Mouse (Mus musculus) mesoderm, embryonic 11.5 days (tissue): Measurements from ENCODE around the gene Lrmda.

Experiments used
- DNase-seq: peaks from one replicate; pipeline ENCODE4 v3.0.0-alpha.2; 2012; ENCODE audit warnings: low read depth, low spot score

The Lrmda gene

DNA sequence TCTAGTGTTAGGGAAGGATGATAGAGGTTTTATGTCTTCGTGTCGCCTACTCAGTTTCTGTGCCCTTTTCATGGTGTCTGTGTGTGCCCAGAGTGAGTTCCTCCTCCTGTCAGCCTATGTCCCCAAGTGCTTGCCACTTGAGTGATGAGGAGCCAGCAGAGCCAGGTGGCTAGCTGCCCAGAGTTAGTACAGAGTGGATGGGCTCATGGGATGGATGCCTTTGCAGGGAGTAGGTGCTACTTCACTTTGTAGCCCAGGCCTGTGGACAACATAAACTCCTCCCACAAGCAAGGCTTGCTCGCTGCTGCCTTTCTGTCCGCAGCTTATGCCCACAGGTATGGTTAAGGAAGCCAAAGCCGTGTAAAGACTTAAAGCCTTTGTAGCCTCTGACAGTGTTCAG is 387.1 kb downstream of the Lrmda start:
- DNase-seq = no peak

- no peak for DNase-seq
Measured at GRCm38 (mm10) chr14:22410826-22411225, 391.3 kb downstream of the Lrmda start.

GRCm38 (mm10) chr14:22413220-22413619 is 393.7 kb downstream of the Lrmda start:
- DNase-seq = no peak

GRCm38 (mm10) chr14:22417706-22418105 is 398.2 kb downstream of the Lrmda start:
- DNase-seq = no peak

GRCm38 (mm10) chr14:22421668-22422067 is 402.2 kb downstream of the Lrmda start:
- DNase-seq = no peak

DNA sequence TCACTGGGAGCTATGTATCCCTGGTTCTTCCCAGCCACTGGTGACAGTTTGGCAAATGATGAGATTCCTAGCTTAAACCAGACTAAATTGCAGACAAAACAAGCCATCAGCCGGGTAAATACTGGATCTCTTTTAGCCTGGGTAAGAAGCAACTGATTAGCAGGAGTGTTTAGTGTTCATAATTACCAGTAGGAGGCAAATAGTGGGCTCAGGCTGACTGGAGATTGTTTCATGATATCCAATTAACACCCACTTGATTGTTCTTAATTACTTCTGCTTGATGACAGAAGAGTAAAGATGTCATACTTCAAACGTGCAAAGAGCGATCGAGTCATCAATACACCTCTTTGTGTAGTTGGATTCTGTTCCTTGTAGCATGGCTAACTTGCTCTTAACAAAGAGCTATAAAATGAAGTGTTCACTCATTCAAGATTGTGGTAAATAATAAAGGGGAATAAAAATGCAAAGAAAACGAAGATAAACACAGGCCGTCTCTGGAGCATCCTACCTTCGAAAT is 405.6 kb downstream of the Lrmda start:
- no peak for DNase-seq

DNA sequence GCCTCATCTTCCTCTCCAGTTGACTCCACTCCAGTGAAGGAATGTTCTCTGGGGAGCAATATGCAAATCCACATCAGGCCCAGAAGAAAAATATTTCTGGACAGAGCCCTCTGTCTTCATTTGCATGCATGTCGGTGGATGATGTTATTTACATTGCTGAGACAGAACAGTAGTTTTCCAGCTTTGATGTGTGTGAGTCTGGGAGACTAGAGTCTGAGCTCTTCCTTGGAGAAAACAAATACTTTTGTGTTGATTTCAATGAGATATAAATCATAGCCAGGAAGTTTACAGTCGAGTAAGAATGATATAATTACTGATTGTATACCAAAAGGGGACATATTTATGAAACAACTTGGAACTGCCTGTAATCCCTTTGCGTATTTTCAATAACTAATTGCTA is 415.9 kb downstream of the Lrmda start:
- DNase-seq = no peak

- DNase-seq = no peak
Measured at GRCm38 (mm10) chr14:22435860-22436377, 416.4 kb downstream of the Lrmda start.

- peak; percentile 60 for DNase-seq
Measured at GRCm38 (mm10) chr14:22440341-22440999, 421.0 kb downstream of the Lrmda start.

DNA sequence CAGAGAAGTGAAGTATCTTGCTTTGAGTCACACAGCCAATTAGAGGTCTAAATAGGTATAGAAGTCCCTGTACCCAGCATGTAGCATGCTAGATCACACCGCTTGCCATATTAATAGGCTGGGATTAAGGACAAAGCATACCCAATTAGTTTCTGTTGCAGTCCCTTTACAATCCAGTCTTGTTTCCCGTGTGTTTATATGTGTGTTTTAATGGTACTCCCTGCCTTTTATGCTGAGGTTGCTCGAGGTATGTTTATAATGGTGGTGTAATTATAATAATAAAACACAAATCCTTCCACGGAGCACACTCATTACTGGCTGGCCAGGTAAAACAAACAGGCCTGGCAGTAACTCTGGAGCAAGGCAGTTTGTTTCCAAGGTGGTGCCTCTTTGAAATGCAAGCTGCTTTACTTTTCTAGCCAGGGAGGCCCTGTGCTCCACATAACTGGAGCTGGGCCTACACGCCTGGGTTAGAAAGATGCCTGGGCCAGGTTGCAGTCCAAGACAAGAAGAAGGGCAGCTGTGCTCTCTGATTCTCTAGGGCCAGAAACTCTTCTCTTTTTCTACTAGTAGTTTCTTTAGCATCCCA is 422.4 kb downstream of the Lrmda start:
- no peak for DNase-seq

- DNase-seq = no peak
Measured at GRCm38 (mm10) chr14:22442719-22443118, 423.2 kb downstream of the Lrmda start.

GRCm38 (mm10) chr14:22444541-22444940 is 425.0 kb downstream of the Lrmda start:
- no peak for DNase-seq

GRCm38 (mm10) chr14:22445161-22445821 is 425.8 kb downstream of the Lrmda start:
- peak; percentile 36 for DNase-seq

- no peak for DNase-seq
Measured at GRCm38 (mm10) chr14:22445841-22446570, 426.5 kb downstream of the Lrmda start.

GRCm38 (mm10) chr14:22451603-22452002 is 432.1 kb downstream of the Lrmda start:
- DNase-seq = no peak

DNA sequence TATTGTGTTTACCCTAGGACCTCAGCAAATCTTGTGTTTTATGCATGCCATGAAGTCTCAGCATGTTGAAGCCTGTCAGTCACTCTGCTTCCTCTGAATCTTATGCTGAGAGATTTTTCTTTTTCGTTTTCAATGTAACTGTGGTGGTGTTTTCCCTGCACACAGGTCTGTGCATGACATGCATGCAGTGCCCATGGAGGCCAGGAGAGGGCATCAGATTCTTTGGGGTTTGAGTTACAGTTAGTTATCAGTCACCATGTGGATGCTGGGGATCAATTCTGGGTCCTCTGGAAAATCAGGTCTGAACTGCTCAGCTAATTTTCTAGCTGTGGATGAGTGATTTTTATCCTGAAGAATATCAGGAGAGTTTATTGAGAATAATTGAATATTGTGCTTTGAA is 444.8 kb downstream of the Lrmda start:
- no peak for DNase-seq

DNA sequence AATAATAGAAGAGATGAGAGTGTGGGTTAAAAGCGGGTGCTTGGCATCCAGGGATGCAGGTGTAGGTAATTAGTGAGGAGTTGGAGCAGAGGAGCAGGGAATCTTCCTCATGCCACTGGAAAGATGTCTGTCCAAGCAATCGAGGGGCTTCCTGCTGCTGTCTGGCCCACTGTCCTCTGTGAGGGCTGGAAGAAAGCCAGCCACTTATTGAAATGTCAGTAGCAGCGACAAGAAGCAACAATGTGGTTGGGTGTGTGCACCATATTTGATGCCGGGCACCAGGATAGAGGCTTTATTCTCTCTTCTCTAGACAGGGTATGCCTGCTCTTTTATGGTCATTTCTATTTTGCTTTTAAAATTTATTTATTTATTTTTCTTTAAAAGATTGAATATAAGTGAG is 451.5 kb downstream of the Lrmda start:
- DNase-seq = no peak

DNA sequence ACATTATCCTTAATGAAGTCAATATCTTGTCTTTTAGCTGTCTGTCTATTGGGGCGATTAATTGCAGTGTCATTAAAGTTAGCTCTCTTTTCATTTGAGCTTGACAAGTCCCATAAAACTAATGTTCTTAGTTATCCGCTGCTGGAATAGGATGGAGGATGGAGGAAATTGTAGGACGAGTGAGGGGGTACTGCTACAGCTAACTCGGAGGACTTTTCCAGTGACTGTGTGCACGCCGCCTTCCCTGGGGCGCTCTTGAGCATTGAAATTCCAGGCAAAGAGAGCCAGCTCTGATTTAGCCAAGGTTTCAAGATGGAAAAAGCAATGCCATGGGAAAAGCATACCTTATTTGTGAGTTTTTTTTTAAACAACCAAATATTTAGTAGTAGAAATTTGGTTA is 453.9 kb downstream of the Lrmda start:
- DNase-seq = no peak

- no peak for DNase-seq
Measured at GRCm38 (mm10) chr14:22473991-22474390, 454.5 kb downstream of the Lrmda start.

GRCm38 (mm10) chr14:22493326-22493725 is 473.8 kb downstream of the Lrmda start:
- DNase-seq = no peak

DNA sequence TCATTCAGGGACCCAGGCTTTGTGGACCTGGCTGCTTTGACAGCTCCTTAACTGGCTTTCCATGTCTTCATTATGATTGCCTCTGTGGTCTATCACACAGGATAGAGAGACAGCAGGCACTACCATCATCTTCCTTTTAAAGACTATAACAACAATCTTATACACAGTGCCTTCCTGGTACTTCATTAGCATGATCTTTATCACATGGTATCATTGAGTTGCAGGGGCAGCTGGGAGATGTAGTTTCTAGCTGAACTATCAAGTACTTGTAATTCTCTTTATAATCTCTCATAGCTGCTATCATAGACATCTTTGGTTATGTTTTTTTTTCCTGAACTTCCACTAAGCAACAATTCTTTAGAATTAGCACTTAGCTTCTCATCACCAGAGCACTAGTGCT is 474.8 kb downstream of the Lrmda start:
- no peak for DNase-seq

DNA sequence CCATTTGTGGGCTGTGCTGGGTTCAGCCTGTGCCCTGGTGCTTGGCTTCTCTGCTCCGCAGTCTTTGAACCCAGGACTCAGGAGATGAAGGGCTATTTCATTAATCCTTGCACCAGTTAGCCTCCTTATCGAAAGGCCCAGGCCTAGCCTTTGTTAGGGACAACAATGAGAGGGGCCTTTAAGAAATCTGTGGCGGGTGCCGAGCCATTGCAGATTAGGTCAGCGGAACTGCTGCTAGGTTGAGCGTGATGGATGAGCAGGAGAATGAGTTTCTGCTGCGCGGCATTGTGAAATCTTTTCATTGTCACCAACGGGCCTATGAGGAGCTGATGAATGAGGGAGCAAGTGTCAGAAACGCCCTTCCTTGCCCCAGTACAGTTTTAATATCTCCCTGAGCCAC is 475.4 kb downstream of the Lrmda start:
- DNase-seq = peak; percentile 67
